Mouse (Mus musculus) left cerebral cortex, adult 8-10 months (tissue): ENCODE results near the gene Pdgfa. TPM values are rescaled to one million over a fixed set of nuclear protein-coding genes. Genes with fewer than 3 reads are reported as not detected.

Experiments
- DNase-seq, 2 experiments: peaks; one replicate each; pipeline ENCODE4 v3.0.0; 2022; ENCODE audit warnings: low spot score in 2 of 2
- total RNA-seq, 4 experiments: library from RNA; stranded (reverse); gene quantifications; 2 replicates each; pipeline ENCODE4 v1.2.4; 2022

The Pdgfa gene
- total RNA-seq, 4 experiments from 2014 or later: 41.9 to 48.3 (median 44.5) TPM

DNA sequence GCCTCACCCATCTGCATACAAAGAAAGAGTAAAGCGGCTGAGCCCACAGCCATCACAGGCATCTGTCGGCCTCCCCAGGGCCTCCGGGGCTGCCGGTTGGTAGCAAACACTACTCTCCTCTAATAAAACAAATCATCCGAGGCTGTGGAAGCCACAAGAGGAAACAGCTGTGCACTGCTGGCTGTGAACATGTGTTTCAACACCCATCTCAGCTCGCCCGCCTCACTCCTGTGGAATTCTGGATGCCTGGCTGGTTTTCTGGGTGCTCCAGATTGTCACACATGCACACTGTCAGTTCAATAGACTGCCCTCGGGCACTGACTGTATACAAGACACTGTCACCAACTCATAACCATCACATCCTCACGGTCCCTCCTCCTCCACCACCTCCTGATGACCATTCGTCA lies 40.7 kb downstream of the Pdgfa start:
- no peak for DNase-seq

DNA sequence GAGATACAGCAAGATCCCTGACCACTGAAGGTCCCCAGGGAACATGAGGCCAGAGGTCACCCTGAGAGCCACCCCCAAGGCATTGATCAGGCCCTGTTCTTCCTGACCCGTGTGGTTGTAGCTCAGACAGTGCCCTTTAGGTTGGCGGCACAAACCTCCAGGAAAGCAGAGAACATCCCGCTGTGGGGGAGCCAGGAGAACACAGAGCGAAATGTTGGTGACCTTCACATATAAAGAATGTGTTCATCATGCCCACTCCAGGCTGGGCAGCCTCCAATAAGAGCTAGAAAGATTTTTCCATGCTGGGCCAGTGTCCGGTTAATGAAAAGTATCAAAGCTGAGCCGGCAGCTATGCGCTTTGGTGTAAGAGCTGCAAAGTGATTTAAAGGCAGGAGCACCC lies 43.2 kb downstream of the Pdgfa start:
- DNase-seq: no peak

DNA sequence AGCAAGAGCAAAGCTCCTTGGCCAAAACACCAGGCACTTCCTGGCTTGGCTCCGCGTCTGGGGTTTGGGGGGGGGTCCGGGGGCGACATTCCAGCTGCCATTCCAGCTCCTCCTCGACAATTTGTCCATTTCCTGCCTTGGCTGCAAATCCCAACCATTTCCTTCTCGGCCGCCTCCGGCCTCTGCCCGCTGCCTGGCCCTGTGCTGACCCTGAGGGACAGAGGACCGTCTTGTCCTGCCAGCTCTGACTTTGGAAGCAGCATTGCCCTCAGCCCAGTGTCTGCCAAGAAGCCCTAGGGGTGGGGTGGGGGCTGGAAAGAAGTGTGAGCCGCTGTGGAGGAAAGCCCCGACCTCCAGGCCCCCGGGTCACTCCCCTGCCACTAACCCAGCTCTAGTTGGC lies 44.2 kb downstream of the Pdgfa start:
- no peak for DNase-seq

GRCm38 (mm10) chr5:138951305-138951704 lies 45.9 kb downstream of the Pdgfa start:
- DNase-seq: no peak

GRCm38 (mm10) chr5:138949165-138949564 lies 48.0 kb downstream of the Pdgfa start:
- no peak for DNase-seq

DNA sequence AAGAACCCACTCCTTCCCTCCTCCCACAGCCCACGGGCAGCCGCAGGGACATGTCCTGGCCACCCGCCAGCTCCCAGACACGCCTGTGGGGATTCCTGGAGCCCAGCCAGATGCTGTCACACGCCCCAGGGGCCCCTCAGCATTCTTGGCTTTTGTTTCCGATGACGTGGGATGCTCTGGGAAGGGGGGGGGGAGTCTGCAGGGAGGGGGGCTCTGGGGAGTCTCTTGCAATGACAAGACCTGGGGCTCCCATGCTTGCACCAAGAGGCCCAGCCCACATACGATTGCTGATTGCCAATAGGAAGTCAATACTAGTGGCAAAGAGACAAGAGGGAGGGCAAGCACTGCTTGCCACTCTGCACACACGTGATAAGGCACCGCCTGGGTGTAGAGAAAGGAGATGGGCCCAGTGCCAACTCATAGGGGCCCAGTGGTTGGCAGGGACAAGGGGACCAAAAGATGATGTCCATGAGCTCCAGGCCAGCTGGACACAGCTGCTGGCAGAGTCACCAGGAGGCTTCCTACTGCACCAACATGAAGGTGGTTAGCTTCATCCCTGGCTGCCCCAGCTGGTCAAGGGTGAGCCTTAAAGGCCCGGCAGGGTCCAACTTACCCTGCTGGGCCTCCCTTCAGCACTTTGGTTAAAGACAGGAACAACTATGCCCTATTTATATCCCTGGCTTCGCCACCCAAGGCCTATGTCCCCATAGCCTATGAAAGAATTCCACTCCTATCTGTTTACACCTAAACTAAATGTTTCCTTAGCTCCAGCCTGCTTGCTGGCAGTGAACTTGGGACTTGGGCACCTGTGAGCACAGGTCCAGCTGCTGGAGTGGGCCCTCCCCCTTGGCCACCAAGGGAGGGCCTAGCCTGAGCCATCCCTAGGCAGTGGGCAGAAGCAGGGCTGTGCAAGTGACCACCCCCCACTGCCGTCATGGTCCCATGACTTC lies 48.9 kb downstream of the Pdgfa start:
- no peak for DNase-seq

DNA sequence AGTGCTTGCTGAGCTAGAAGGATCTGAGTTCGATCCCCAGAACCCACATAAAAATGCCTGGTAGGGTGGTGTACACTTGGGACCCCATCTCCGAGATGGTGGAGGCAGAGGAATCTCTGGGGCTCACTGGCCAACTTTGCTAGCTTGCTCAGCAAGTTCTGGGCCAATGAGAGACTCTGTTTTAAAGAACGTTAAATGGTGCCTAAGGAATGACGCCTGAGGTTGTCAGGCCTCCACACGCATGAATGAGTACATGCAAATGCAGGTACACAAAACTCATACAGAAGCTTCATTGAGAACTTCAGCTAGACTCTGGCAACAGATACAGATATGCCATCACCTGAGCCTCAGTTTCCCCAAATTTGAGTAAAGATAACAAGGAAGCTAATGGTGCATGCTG lies 49.7 kb downstream of the Pdgfa start:
- no peak for DNase-seq

- no peak for DNase-seq
Observed at GRCm38 (mm10) chr5:138946931-138947330, 50.2 kb downstream of the Pdgfa start.

DNA sequence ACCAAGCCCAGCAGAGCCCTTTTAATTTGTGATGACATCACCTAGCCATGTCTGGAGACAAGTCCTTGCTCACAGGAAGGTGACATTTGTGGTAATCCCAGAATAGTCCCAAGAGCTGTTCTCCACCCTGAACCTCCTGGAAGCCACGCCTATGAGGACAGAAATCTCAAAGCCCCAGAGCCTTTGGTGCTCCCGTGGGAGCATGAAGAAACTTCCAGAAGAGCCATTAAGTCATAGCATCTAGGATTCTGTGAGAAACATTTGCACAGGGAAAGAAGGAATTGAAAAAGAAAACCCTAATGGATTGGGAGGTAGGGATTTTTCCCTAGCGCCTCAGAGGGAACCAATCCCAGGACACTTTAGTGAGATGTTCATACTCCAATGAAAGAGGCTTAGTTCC lies 52.2 kb downstream of the Pdgfa start:
- DNase-seq: no peak

DNA sequence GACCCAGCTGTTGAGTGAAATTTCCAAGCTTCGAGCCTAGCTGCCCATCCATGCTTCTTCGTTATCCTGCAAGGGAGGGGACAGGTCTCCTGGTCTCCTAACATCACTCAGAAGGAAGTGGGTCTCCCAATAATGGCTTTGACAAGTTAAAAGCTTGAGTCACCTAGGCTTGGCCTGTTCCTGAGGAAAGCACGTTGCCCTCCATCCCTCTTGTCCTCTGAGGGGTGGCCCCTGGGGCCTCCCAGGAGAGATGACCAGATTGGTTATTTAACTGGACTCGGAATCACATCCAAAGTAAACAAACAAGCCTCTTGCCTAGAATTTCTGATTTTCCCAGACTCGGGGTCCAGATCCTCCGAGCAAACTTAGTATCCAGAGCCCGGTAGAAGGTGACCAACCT lies 52.6 kb downstream of the Pdgfa start:
- DNase-seq: no peak

DNA sequence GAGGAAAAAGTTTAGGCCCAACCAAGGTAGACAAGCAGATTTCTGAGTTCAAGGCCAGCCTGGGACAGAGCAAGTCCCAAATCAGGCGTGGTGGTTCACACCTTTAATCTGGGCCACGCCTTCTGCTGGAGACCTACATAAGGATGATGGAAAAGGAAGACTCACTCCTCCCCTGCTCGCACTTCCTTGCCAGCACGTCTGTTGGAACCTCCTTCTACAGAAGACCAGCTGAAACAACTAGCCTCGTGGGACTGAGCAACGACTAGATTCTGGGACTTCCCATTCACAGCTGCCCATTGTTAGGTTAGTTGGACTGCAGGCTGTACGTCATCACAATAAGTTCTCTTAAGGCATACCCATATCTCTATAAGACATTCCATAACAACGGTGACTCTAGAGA lies 55.3 kb downstream of the Pdgfa start:
- DNase-seq: no peak

DNA sequence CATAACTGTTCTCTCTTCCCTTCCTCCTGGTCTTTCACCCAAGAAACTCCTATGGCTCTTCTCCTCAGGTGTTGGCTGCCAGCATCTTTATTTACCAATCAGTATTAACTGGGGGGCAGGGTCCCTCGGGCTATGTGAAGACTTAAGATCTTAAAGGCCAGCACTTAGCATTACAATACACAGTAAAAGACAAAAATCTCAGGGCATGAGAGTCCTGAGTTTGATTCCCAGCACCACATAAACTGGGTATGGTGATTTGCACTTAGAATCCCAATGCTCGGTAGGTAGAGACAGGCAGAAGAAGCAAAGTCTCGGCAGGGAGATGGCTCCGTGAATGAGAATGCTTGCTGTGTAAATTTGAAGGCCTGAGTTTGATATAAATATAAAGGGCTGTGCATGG lies 56.6 kb downstream of the Pdgfa start:
- no peak for DNase-seq

GRCm38 (mm10) chr5:138938572-138939163 lies 58.5 kb downstream of the Pdgfa start:
- DNase-seq: no peak

GRCm38 (mm10) chr5:138936399-138937089 lies 60.6 kb downstream of the Pdgfa start:
- DNase-seq: no peak

GRCm38 (mm10) chr5:138934540-138934939 lies 62.6 kb downstream of the Pdgfa start:
- no peak for DNase-seq

DNA sequence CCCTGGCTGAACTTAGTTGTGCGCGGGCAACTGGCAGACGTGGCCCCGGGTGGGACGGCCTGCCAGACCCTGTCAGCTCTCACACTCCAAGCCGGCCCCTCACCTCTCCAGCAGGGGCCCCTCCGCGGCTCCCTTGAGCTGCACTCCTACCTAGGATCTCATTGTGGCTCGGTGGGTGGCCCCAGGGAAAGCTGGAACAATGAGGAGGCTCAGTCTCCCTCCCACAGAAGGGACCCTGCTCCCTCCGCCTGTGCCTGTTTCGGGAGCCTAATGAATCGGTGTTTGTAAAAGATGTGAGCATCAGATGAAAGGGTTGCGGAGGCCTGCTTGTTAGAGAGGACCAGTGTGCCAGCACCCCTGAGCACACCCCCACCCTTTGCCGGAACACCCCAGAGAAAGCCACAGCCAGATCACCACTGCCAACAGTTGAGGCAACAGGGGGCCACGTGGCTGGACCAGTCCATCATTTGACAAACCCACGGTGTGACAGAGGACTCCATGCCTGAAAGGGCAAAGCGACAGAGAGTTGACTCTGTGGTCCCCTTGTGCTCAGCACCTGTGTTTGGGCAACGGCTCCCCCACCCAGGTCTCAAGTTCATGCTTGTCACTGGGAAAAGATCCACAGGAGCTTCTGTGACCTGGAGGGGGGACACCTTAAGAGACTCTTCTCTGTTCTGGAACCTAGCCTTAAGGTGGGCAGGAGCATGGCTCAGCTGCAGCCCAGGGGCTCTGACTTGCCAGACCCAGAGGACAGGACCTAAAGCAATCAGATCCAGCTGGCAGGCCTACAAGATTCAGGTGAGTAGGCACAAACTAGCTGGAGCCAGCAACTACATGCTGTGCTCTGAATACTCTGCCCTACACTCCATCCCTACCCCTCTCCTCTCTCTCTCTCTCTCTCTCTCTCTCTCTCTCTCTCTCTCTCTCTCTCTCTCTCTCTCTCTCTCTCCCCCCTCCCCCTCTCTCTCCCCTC lies 64.4 kb downstream of the Pdgfa start:
- no peak for DNase-seq

DNA sequence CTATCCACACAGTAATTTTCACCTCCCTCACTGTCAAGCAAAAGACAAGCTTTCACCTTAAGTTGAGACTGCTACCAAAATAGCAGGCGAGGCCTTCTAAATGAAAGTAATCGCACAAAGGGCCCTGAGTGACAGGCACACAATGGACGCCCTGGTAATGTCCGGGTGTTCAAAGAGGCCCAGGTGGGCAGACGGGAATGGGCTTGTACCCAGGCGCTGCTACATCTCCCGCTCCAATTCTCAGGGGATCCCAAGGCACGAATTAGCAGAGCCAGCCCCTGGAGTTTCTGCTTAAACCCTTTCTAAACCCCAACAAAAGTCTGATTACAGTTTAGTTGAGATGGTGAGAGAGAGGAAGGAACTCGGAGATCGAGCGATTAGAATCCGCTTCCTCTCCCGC lies 65.3 kb downstream of the Pdgfa start:
- no peak for DNase-seq

GRCm38 (mm10) chr5:138929879-138930507 lies 67.2 kb downstream of the Pdgfa start:
- no peak for DNase-seq
